12 mouse cellular contexts compared by ENCODE assay signal in genomic region chr4:44498156-44498555, GRCm38 (mm10).
"Had no signal": no experiment of that assay in that cellular context is flagged by ENCODE, and none has a peak within 500 bp of the region (broad histone marks: within the 10 kb centered on the region; RNA-seq: fewer than 3 reads in every experiment).

No protein-coding gene starts in this region.

- DNase-seq: retina, postnatal 1 day; right cerebral cortex, adult 18-20 months; right cerebral cortex, postnatal 14 days; right cerebral cortex, postnatal 25 days; right cerebral cortex, postnatal 4 days; spleen, adult 18-20 months; thymus, adult 18-20 months; thymus, adult 2 months; thymus, postnatal 14 days; thymus, postnatal 25 days; thymus, postnatal 36 days; thymus, postnatal 4 days had no signal
